Mouse (Mus musculus) cerebellum, postnatal 14 days (tissue): Measurements from ENCODE around the gene Trp53i13.
"Not testable (repeated sequence)": the region's sequence is repeated elsewhere in the genome, so short reads cannot be mapped to it uniquely, and the experiment has no call there.

Experiments used
- DNase-seq, 2 experiments: peaks; one replicate each; pipeline ENCODE4 v3.0.0; 2021; ENCODE audit warnings: mixed read lengths in 2 of 2

Trp53i13 gene

DNA sequence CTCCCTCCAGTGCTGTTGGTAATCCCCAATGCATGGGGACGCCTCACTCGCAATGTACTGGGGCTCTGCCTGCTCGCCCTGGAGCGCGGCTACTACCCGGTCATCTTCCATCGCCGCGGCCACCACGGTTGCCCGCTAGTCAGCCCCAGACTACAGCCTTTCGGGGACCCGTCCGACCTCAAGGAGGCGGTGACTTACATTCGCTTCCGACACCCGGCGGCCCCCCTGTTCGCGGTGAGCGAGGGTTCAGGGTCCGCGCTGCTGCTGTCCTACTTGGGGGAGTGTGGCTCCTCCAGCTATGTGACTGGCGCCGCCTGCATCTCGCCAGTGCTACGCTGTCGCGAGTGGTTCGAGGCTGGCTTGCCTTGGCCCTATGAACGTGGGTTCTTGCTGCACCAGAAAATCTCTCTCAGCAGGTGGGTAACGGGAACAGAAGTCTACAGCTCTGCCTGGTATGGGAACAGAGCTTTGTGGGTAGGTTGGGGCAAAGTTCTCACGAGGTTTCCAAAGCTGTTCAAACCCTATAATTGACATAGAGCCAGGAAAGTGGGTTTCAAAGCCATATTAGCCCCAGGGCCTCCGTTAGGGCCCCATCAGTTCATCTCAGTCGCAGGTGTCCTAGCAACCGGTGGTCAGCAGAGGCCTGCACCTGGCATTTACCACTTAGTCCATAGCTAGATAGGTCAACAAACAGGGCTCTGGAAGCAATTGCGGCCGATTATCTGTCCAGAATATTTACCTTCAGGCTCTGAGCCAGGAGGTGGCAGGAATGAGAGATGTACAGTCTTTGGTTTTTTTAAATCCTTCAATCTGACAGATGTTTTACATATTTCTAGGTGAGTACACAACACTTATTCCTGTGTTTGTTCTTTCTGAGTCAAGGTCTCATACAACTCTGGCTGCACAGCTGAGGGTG is at the start of gene Trp53i13:
Trp53i13 (minus strand) TSS at position 344 of the 916 bp plus-strand sequence.
- no peak for DNase-seq

DNA sequence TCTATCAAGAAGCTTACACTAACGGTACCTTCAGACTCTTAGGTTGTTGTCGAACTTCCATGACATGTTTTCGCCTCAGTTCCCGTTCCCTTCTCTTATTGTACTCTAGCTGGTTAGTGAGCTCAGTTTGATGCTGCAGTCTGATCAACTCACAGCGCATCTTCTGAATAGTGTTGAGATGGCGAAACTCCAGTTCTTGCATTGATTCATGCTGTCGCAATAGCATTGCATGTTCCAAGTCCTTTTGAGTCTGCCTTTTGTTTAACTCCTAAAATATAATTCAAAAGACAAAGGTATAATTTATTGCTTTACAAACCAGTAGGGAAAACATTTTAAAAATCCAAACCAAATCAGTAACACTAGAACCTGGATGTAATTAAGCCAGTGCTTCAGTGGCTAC is 29.5 kb upstream of the Trp53i13 start:
- DNase-seq = no peak

GRCm38 (mm10) chr11:77532202-77532846 is 16.5 kb upstream of the Trp53i13 start:
- no peak for DNase-seq

DNA sequence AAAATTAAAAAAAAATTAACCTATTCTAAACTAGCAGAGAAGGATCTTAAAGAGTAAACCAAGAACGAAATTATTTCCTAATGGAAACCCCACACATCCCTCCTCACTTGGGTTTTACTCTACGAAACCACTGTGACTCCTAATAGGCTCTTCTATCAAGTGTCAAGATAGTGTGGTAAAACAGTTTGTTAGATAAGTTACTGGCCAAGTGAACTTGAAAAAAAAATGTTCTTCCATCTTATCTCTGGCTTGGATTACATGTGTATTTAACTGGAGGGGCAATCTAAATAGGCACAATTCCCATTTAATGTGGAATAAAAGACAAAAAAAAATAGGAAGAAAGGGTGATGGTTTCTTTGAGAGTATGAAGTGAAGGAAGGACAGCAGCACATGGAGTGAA is 15.1 kb upstream of the Trp53i13 start:
- DNase-seq = no peak

GRCm38 (mm10) chr11:77529644-77530043 is 13.9 kb upstream of the Trp53i13 start:
- no peak for DNase-seq

DNA sequence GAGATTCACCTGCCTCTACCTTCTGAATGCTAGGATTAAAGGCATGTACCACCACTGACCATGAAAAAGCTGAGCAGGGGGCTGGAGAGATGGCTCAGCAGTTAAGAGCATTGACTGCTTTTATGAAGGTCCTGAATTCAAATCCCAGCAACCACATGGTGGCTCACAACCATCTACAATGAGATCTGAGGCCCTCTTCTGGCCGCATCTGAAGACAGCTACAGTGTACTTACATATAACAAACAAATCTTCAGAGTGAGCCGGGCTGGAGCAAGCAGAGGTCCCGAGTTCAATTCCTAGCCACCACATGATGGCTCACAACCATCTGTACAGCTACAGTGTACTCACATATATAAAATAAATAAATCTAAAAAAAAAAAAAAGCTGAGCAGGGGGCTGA is 12.6 kb upstream of the Trp53i13 start:
- DNase-seq = not testable (repeated sequence)

DNA sequence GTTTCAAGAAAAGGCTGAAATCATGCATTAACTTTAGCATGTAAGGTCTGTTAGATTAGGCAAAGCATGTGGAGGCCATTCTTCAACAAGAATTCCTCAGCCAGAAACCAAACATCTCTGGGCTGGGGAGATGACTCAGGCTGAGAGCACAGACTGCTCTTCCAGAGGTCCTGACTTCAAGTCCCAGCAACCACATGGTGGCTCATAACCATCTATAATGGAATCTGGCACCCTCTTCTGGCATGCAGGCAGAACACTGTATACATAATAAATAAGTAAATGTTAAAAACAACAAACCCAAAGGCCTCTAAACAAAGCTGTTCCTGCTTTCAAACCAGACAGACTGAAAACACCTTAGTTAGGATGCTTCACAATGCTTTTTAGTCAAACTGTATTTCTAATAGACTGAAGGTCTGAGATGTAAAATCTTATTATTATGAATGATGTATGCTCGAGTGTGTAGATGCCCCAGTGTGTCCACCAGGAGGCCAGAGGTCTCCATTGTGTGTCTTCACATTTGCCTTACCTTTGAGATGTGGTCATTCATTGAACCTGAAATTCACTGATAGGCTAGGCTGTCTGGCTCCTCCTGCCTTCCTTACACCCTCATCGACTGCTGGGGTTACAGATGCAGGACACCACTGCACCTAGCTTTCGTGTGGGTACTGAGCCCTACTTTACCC is 10.2 kb upstream of the Trp53i13 start:
- no peak for DNase-seq

DNA sequence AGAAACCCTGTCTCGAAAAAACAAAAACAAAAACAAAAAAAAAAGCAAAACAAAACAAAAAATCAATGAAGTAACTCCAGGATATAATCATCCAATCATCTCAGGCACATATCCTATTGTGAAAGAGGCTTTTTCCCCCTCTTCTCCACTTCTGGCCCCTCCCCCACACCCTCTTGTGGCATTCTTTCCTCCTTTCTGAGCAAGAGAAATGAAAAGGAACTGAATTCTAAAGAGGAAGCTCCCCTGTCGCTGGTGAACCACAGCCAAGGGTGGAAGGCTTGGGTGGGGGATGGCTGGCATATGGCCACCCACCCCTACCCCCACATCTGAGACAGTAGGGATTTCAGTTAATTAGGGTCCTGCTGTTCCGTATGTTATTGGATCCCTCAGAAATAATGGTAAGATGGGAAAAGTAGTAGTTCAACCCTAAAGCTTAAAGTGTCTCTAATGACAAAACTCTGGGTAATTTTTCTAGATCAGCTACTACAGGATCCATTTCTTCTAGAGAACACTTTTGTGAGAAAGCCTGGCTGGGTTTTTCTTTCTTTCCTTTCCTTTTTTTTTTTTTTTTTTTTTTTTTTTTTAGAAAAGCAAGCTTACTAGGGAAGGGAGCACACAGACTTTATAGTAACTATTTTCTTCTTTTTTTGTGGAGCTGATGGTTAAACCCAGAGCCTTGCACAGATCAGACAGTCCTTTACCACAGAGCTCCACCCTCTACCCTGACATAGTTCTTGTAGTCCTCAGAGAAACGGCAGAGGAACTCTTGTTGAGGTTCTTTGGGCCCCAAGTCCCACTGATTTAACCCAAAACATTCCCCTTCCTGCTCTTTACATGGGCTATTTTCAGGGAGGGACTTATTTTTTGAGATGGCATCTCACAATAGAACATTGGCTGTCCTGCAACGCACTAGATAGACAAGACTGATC is 5.1 kb upstream of the Trp53i13 start:
- DNase-seq = no peak

DNA sequence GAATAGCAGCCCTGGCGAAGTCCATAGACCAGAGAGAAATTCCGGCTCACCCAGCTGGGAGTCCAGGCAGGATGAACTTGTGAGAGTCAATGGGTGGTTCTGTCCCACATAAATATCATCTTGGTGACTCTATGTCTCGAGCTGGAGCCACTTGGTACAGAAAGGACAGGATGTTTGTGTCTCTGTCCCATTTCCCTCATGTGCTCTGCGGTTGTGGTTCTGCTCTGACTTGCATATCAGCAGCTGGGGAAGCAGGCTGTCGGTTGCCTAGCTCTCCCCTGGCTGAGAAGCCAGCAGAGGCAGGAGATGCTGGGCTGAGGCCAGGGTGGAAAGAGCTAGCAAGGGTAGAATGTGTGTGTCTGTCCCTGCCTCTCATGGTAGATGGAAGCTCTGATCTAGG is 3.3 kb upstream of the Trp53i13 start, which contains the start of gene Gm10392:
Gm10392 (minus strand) TSS at position 156 of the 400 bp plus-strand sequence.
- DNase-seq = no peak

GRCm38 (mm10) chr11:77518051-77518798 is 2.4 kb upstream of the Trp53i13 start:
- no peak for DNase-seq

DNA sequence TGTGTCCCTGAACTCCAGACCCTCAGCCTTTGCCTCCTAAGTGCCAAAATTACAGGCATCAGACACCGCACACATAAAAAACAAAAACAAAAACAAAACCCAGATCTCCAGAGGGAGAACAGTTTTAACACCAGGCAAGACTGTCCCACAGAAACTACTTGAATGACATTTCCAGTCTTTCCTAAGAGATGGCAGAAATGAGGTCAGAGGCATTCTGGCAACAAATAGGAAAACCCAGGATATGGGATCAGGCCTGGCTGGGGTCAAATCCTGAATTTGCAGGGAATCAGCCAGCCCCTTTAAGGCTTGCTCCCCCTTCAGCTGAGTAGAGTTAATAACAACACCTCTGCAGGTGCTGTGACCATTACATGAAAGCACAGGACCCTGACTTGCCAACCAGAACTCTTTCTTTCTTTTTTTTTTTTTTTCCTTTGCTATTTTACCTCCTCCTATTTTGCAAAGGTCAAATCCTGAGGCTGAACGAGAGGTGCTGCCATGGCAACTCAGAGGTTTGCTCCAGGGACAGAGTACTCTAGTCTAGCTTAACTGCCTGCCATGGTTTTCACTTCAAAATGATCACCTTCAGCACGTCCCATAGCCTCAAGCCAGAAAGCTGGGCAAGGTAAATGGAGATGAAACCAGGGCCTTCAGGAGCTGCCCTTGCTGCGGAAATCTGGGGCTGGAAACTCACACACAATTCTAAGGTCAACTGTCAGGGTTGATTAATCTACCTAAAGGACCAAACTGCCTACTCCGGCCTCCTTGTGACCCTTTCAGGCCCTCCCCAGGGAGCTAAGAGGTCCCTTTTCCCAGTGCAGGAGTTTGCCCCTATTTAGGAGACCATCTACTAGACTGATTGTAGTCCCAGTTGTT is 1.0 kb upstream of the Trp53i13 start:
- DNase-seq = no peak

DNA sequence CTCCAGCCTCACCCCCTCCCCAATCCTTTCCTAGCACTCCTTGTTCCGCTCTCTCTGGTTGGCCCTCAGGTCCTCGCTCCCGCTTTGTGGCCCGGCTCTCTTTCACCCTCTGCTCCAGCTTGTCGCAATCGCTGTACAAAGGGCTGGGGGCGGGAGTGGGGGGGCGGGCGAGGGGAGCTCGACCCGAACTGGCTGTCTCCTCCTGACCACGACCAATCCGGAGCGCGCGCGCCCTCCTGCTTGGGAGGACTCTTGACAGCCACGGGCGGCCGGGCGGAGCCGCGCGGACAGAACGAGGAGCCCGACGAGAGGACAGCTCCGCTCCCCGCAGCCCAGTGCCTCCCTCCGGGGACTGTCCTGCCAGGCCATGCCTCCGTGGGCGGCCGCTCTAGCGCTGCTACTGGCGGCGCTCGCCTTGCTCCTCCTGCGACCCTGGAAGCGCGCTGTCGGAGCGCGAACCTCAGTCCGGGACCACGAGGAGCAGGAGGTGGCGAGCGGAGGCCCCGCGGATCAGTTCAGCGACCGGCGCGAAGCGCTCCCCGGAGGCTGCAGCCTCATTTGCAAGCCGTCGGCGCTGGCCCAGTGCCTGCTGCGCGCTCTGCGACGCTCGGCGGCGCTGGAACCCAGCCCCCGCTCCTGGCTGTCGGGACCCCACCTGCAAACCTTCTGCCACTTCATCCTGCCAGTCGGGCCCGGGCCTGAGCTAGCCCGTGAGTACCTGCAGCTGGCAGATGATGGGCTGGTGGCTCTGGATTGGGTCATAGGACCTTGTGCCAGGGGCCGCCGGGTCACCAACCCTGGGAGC is 746 bp downstream of the Trp53i13 start, which contains the start of gene Abhd15:
Abhd15 (plus strand) TSS at position 290 of the 805 bp plus-strand sequence.
- peak; percentile 63 to 64 for DNase-seq

- DNase-seq = no peak
Observed at GRCm38 (mm10) chr11:77514281-77514831, 1.4 kb downstream of the Trp53i13 start.

DNA sequence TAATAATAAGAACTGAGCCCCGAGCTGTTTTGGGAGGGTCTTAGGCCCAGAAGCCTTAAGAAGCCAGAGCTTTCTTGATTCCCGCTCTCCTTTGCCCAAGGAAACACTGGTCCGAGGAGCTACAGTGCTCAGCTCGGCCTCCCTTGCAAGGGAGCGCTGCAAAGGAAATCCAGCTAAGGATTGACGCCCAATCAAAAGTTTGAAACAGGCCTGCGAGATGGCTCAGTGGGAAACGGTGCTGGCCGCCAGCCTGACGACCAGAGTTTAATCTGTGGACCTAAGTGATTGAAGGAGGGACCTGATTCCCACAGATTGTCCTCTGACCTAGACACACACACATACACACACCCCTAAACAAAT is 2.0 kb downstream of the Trp53i13 start:
- no peak for DNase-seq

DNA sequence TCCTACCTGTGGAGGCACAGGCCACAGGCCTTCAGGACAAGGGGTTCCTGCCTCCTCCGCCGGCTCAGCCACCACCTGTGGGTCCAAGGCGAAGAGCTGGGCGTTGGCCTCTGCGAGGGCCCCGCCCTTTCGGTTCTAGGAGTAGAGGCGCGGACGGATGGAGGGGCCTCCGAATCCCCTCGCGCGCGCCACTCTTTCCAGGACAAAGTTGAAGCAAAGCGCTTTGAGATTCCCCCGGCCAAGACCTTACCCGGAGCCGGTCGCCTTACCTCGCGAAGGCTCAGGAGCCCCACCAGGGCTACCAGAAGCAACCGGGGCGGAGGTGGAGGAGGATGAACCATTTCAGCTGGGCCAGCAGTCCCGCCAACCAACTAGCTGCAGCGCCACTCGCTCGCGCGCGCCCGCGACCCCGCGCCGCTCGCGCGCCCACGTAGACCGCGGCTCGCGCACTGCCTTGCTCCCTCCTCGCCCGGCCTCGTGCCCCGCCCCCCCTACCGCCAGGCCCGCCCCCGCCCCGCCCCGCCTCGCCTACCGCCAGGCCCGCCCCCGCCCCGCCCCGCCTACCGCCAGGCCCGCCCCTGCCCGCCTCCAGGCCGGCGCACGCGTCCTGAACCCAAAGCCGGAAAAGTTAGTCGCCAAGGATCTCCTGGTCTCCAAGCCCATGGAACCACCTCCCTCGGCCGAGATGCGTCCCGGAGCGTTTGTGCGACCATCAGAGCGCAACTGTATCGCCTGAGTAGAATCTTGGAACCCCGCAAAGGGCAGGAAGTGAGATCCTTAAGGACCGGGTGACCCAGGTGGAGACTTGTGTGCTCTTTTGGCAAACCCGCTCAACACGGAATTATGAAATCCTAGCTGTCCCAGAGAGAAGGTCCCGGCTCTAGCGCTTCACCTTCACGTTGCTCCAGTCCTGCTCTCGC is 2.6 kb downstream of the Trp53i13 start:
- peak; percentile 88 to 90 for DNase-seq

GRCm38 (mm10) chr11:77511336-77511735 is 4.4 kb downstream of the Trp53i13 start:
- DNase-seq = no peak

GRCm38 (mm10) chr11:77508068-77509021 is 7.4 kb downstream of the Trp53i13 start:
- peak; percentile 86 to 89 for DNase-seq
